Mouse (Mus musculus) layer of hippocampus, postnatal 10 days (tissue): ENCODE measurements around the gene Chchd3. TPM values are rescaled to one million over a fixed set of nuclear protein-coding genes. Genes with fewer than 3 reads are reported as not detected.

Experiments used
- DNase-seq, 2 experiments: peaks; one replicate each; pipeline ENCODE4 v3.0.0; 2021; ENCODE audit warnings: low spot score in 2 of 2
- total RNA-seq, 2 experiments: library from RNA; stranded (reverse); gene quantifications; 2 replicates each; pipeline ENCODE4 v1.2.3; 2021

Gene Chchd3
- total RNA-seq, 2 experiments from 2014 or later, result 94.5 to 111 TPM

- DNase-seq, result no peak
These were observed 122.4 kb downstream of the Chchd3 start for GRCm38 (mm10) chr6:32937643-32938042.

- no peak for DNase-seq
These were observed 123.3 kb downstream of the Chchd3 start for GRCm38 (mm10) chr6:32936794-32937193.

- DNase-seq, result no peak
These were observed 123.7 kb downstream of the Chchd3 start for GRCm38 (mm10) chr6:32936365-32936764.

GRCm38 (mm10) chr6:32935576-32935975 lies 124.5 kb downstream of the Chchd3 start:
- no peak for DNase-seq

- DNase-seq, result no peak
These were observed 128.8 kb downstream of the Chchd3 start for GRCm38 (mm10) chr6:32931106-32931770.

- no peak for DNase-seq
These were observed 137.7 kb downstream of the Chchd3 start for GRCm38 (mm10) chr6:32922391-32922790.

GRCm38 (mm10) chr6:32920091-32920490 lies 140.0 kb downstream of the Chchd3 start:
- DNase-seq, result no peak

GRCm38 (mm10) chr6:32910692-32911091 lies 149.4 kb downstream of the Chchd3 start:
- DNase-seq, result no peak

- DNase-seq, result no peak
These were observed 161.0 kb downstream of the Chchd3 start for GRCm38 (mm10) chr6:32899061-32899460.

GRCm38 (mm10) chr6:32894100-32894499 lies 166.0 kb downstream of the Chchd3 start:
- no peak for DNase-seq

- DNase-seq, result no peak
These were observed 169.3 kb downstream of the Chchd3 start for GRCm38 (mm10) chr6:32890726-32891125.

- no peak for DNase-seq
These were observed 171.0 kb downstream of the Chchd3 start for GRCm38 (mm10) chr6:32888894-32889529.

GRCm38 (mm10) chr6:32878586-32878985 lies 181.5 kb downstream of the Chchd3 start:
- peak; percentile 30 to 39 for DNase-seq

GRCm38 (mm10) chr6:32874176-32874575 lies 185.9 kb downstream of the Chchd3 start:
- DNase-seq, result no peak

GRCm38 (mm10) chr6:32872805-32873204 lies 187.3 kb downstream of the Chchd3 start:
- no peak for DNase-seq

- DNase-seq, result no peak
These were observed 209.1 kb downstream of the Chchd3 start for GRCm38 (mm10) chr6:32850960-32851359.

GRCm38 (mm10) chr6:32848974-32849373 lies 211.1 kb downstream of the Chchd3 start:
- no peak for DNase-seq

GRCm38 (mm10) chr6:32845463-32845862 lies 214.6 kb downstream of the Chchd3 start:
- no peak for DNase-seq

GRCm38 (mm10) chr6:32837939-32838301 lies 222.1 kb downstream of the Chchd3 start:
- no peak for DNase-seq

GRCm38 (mm10) chr6:32837165-32837938 lies 222.7 kb downstream of the Chchd3 start:
- peak; percentile 14 to 28 for DNase-seq

- DNase-seq, result no peak
These were observed 236.0 kb downstream of the Chchd3 start for GRCm38 (mm10) chr6:32823856-32824620.
